Mouse (Mus musculus): ENCODE measurements around the gene Lemd1.
"Not testable (repeated sequence)": the region's sequence is repeated elsewhere in the genome, so short reads cannot be mapped to it uniquely, and the experiment has no call there.

The Lemd1 gene

GRCm38 (mm10) chr1:132266791-132267557, 75.7 kb downstream of the Lemd1 start:
- no peak for DNase-seq (ENCODE audit: low read depth, low spot score)
- H3K36me3 ChIP-seq (ENCODE audit: control insufficient read depth, insufficient read depth, low read length, poor library complexity, severe bottlenecking) = no peaks in the 10 kb centered on the region

GRCm38 (mm10) chr1:132267959-132268358, 76.7 kb downstream of the Lemd1 start:
- no peak for DNase-seq (ENCODE audit: low read depth, low spot score)
- Histone ChIP-seq H3K36me3 (ENCODE audit: control insufficient read depth, insufficient read depth, low read length, poor library complexity, severe bottlenecking) (no peaks in the 10 kb centered on the region), H3K27me3 (ENCODE audit: control insufficient read depth, insufficient read depth, low read length, poor library complexity, severe bottlenecking) (no peaks in the 10 kb centered on the region)

More at GRCm38 (mm10) chr1:132266791-132267557, 75.7 kb downstream of the Lemd1 start:
- no peaks in the 10 kb centered on the region for H3K27me3 ChIP-seq (ENCODE audit: control insufficient read depth, insufficient read depth, low read length, poor library complexity, severe bottlenecking)

- no peaks in the 10 kb centered on the region for H3K36me3 ChIP-seq (ENCODE audit: control insufficient read depth, insufficient read depth, low read length, poor library complexity, severe bottlenecking)
- no peaks in the 10 kb centered on the region for H3K27me3 ChIP-seq (ENCODE audit: control insufficient read depth, insufficient read depth, low read length, poor library complexity, severe bottlenecking)
- DNase-seq (ENCODE audit: low read depth, low spot score) = no peak
Measured at GRCm38 (mm10) chr1:132268418-132269060, 77.3 kb downstream of the Lemd1 start.

- DNase-seq (ENCODE audit: low read depth, low spot score) = no peak
- no peaks in the 10 kb centered on the region for H3K27me3 ChIP-seq (ENCODE audit: control insufficient read depth, insufficient read depth, low read length, poor library complexity, severe bottlenecking)
- H3K36me3 ChIP-seq (ENCODE audit: control insufficient read depth, insufficient read depth, low read length, poor library complexity, severe bottlenecking) = no peaks in the 10 kb centered on the region
Measured at GRCm38 (mm10) chr1:132271237-132271636, 80.0 kb downstream of the Lemd1 start.

GRCm38 (mm10) chr1:132276694-132277093, 85.5 kb downstream of the Lemd1 start:
- Histone ChIP-seq H3K36me3 (ENCODE audit: control insufficient read depth, insufficient read depth, low read length, poor library complexity, severe bottlenecking) (no peaks in the 10 kb centered on the region), H3K27me3 (ENCODE audit: control insufficient read depth, insufficient read depth, low read length, poor library complexity, severe bottlenecking) (no peaks in the 10 kb centered on the region)
- DNase-seq (ENCODE audit: low read depth, low spot score) = no peak

- no peak for DNase-seq (ENCODE audit: low read depth, low spot score)
- no peaks in the 10 kb centered on the region for H3K36me3 ChIP-seq (ENCODE audit: control insufficient read depth, insufficient read depth, low read length, poor library complexity, severe bottlenecking)
- H3K27me3 ChIP-seq (ENCODE audit: control insufficient read depth, insufficient read depth, low read length, poor library complexity, severe bottlenecking) = no peaks in the 10 kb centered on the region
Measured at GRCm38 (mm10) chr1:132277124-132277523, 85.9 kb downstream of the Lemd1 start.

GRCm38 (mm10) chr1:132280636-132281035, 89.4 kb downstream of the Lemd1 start:
- H3K27me3 ChIP-seq (ENCODE audit: control insufficient read depth, insufficient read depth, low read length, poor library complexity, severe bottlenecking); H3K36me3 ChIP-seq (ENCODE audit: control insufficient read depth, insufficient read depth, low read length, poor library complexity, severe bottlenecking); DNase-seq (ENCODE audit: low read depth, low spot score): not testable (repeated sequence)

GRCm38 (mm10) chr1:132281523-132282176, 90.4 kb downstream of the Lemd1 start:
- no peaks in the 10 kb centered on the region for H3K27me3 ChIP-seq (ENCODE audit: control insufficient read depth, insufficient read depth, low read length, poor library complexity, severe bottlenecking)
- DNase-seq (ENCODE audit: low read depth, low spot score) = no peak
- no peaks in the 10 kb centered on the region for H3K36me3 ChIP-seq (ENCODE audit: control insufficient read depth, insufficient read depth, low read length, poor library complexity, severe bottlenecking)

GRCm38 (mm10) chr1:132282177-132282536, 90.9 kb downstream of the Lemd1 start:
- no peaks in the 10 kb centered on the region for H3K27me3 ChIP-seq (ENCODE audit: control insufficient read depth, insufficient read depth, low read length, poor library complexity, severe bottlenecking)
- no peaks in the 10 kb centered on the region for H3K36me3 ChIP-seq (ENCODE audit: control insufficient read depth, insufficient read depth, low read length, poor library complexity, severe bottlenecking)
- no peak for DNase-seq (ENCODE audit: low read depth, low spot score)

- DNase-seq (ENCODE audit: low read depth, low spot score) = no peak
Measured at GRCm38 (mm10) chr1:132283018-132283417, 91.8 kb downstream of the Lemd1 start.

GRCm38 (mm10) chr1:132286735-132287134, 95.5 kb downstream of the Lemd1 start:
- Histone ChIP-seq H3K36me3 (ENCODE audit: control insufficient read depth, insufficient read depth, low read length, poor library complexity, severe bottlenecking) (no peaks in the 10 kb centered on the region), H3K27me3 (ENCODE audit: control insufficient read depth, insufficient read depth, low read length, poor library complexity, severe bottlenecking) (no peaks in the 10 kb centered on the region)
- DNase-seq (ENCODE audit: low read depth, low spot score) = no peak

More at GRCm38 (mm10) chr1:132283018-132283417, 91.8 kb downstream of the Lemd1 start:
- no peaks in the 10 kb centered on the region for H3K27me3 ChIP-seq (ENCODE audit: control insufficient read depth, insufficient read depth, low read length, poor library complexity, severe bottlenecking)
- no peaks in the 10 kb centered on the region for H3K36me3 ChIP-seq (ENCODE audit: control insufficient read depth, insufficient read depth, low read length, poor library complexity, severe bottlenecking)

- no peaks in the 10 kb centered on the region for H3K27me3 ChIP-seq (ENCODE audit: control insufficient read depth, insufficient read depth, low read length, poor library complexity, severe bottlenecking)
- DNase-seq (ENCODE audit: low read depth, low spot score) = no peak
- no peaks in the 10 kb centered on the region for H3K36me3 ChIP-seq (ENCODE audit: control insufficient read depth, insufficient read depth, low read length, poor library complexity, severe bottlenecking)
Measured at GRCm38 (mm10) chr1:132287445-132287844, 96.2 kb downstream of the Lemd1 start.

- no peaks in the 10 kb centered on the region for H3K27me3 ChIP-seq (ENCODE audit: control insufficient read depth, insufficient read depth, low read length, poor library complexity, severe bottlenecking)
- no peak for DNase-seq (ENCODE audit: low read depth, low spot score)
- no peaks in the 10 kb centered on the region for H3K36me3 ChIP-seq (ENCODE audit: control insufficient read depth, insufficient read depth, low read length, poor library complexity, severe bottlenecking)
Measured at GRCm38 (mm10) chr1:132287991-132288451, 96.8 kb downstream of the Lemd1 start.

- no peaks in the 10 kb centered on the region for H3K27me3 ChIP-seq (ENCODE audit: control insufficient read depth, insufficient read depth, low read length, poor library complexity, severe bottlenecking)
- no peaks in the 10 kb centered on the region for H3K36me3 ChIP-seq (ENCODE audit: control insufficient read depth, insufficient read depth, low read length, poor library complexity, severe bottlenecking)
- DNase-seq (ENCODE audit: low read depth, low spot score) = peak; percentile 58
Measured at GRCm38 (mm10) chr1:132289965-132290364, 98.7 kb downstream of the Lemd1 start.
